Mouse (Mus musculus): ENCODE data around the gene Tulp1. TPM values are rescaled to one million over a fixed set of nuclear protein-coding genes. Genes with fewer than 3 reads are reported as not detected.

The Tulp1 gene
- polyA plus RNA-seq, 1 experiment = 0.27 TPM

- Histone ChIP-seq H3K79me2 (ENCODE audit: control insufficient read depth, insufficient read depth) (peaks cover 20% of the 10 kb centered on the region), H3K79me3 (ENCODE audit: low read depth) (no peaks in the 10 kb centered on the region), H3K36me3 (ENCODE audit: control insufficient read depth, insufficient read depth) (peaks cover 16% of the 10 kb centered on the region), H3K27me3 (ENCODE audit: control insufficient read depth, insufficient read depth, insufficient read length) (no peaks in the 10 kb centered on the region), H3ac (ENCODE audit: control insufficient read depth, insufficient read length, low read depth) (peak overlapping the region; percentile 97), H3K4me3 (ENCODE audit: insufficient read depth, poor library complexity, severe bottlenecking) (peak overlapping the region; percentile 59)
- no peak for TF ChIP-seq CEBPB (IDR thresholded peaks at IDR 0.05; ENCODE audit: low read depth)
Measured at GRCm38 (mm10) chr17:28313880-28314225, 51.2 kb downstream of the Tulp1 start.

GRCm38 (mm10) chr17:28313212-28313879 is 51.7 kb downstream of the Tulp1 start, which contains the start of gene Fance:
Fance (plus strand) TSS chr17:28313519.
- peaks cover 13% of the 10 kb centered on the region for H3K36me3 ChIP-seq (ENCODE audit: control insufficient read depth, insufficient read depth)
- peak within 1 kb of the TSS; percentile 97 for H3ac ChIP-seq (ENCODE audit: control insufficient read depth, insufficient read length, low read depth)
- H3K79me2 ChIP-seq (ENCODE audit: control insufficient read depth, insufficient read depth) = peaks cover 20% of the 10 kb centered on the region
- peak; percentile 28 for TF ChIP-seq MAX (IDR thresholded peaks at IDR 0.05)
- no peak for TF ChIP-seq CEBPB (IDR thresholded peaks at IDR 0.05; ENCODE audit: low read depth)
- H3K4me3 ChIP-seq (ENCODE audit: insufficient read depth, poor library complexity, severe bottlenecking) = peak within 1 kb of the TSS; percentile 59
- no peaks in the 10 kb centered on the region for H3K27me3 ChIP-seq (ENCODE audit: control insufficient read depth, insufficient read depth, insufficient read length)
- no peaks in the 10 kb centered on the region for H3K79me3 ChIP-seq (ENCODE audit: low read depth)

GRCm38 (mm10) chr17:28312232-28313211 is 52.5 kb downstream of the Tulp1 start:
- Histone ChIP-seq H3K79me2 (ENCODE audit: control insufficient read depth, insufficient read depth) (peaks cover 20% of the 10 kb centered on the region), H3ac (ENCODE audit: control insufficient read depth, insufficient read length, low read depth) (no peak overlapping the region), H3K79me3 (ENCODE audit: low read depth) (no peaks in the 10 kb centered on the region), H3K4me3 (ENCODE audit: insufficient read depth, poor library complexity, severe bottlenecking) (peak overlapping the region; percentile 23), H3K36me3 (ENCODE audit: control insufficient read depth, insufficient read depth) (peaks cover 8% of the 10 kb centered on the region), H3K27me3 (ENCODE audit: control insufficient read depth, insufficient read depth, insufficient read length) (no peaks in the 10 kb centered on the region)
- TF ChIP-seq CTCF (IDR thresholded peaks at IDR 0.05; ENCODE audit: control insufficient read depth, insufficient read depth, insufficient read length) (no peak), MYOG (IDR thresholded peaks at IDR 0.05; ENCODE audit: control insufficient read depth, extremely low read depth, insufficient read length) (no peak), USF1 (IDR thresholded peaks at IDR 0.05; ENCODE audit: low read depth) (no peak), MYOD1 (IDR thresholded peaks at IDR 0.05; ENCODE audit: control insufficient read depth, insufficient read length, low read depth) (no peak)

- Histone ChIP-seq H3ac (ENCODE audit: control insufficient read depth, insufficient read length, low read depth) (no peak overlapping the region), H3K4me3 (ENCODE audit: insufficient read depth, poor library complexity, severe bottlenecking) (no peak overlapping the region), H3K79me3 (ENCODE audit: low read depth) (no peaks in the 10 kb centered on the region), H3K27me3 (ENCODE audit: control insufficient read depth, insufficient read depth, insufficient read length) (no peaks in the 10 kb centered on the region), H3K79me2 (ENCODE audit: control insufficient read depth, insufficient read depth) (peaks cover 20% of the 10 kb centered on the region), H3K36me3 (ENCODE audit: control insufficient read depth, insufficient read depth) (no peaks in the 10 kb centered on the region)
- no peak for TF ChIP-seq CEBPB (IDR thresholded peaks at IDR 0.05; ENCODE audit: low read depth)
- no peak for TF ChIP-seq MAX (IDR thresholded peaks at IDR 0.05)
- TF ChIP-seq FOSL1 (IDR thresholded peaks at IDR 0.05; ENCODE audit: insufficient read depth, low read length, poor library complexity, severe bottlenecking) = no peak
- no peak for TF ChIP-seq USF1 (IDR thresholded peaks at IDR 0.05; ENCODE audit: low read depth)
- TF ChIP-seq MYOD1 (IDR thresholded peaks at IDR 0.05; ENCODE audit: control insufficient read depth, insufficient read length, low read depth) = no peak
Measured at GRCm38 (mm10) chr17:28311366-28312132, 53.5 kb downstream of the Tulp1 start.

GRCm38 (mm10) chr17:28310831-28311230 is 54.2 kb downstream of the Tulp1 start:
- H3K27me3 ChIP-seq (ENCODE audit: control insufficient read depth, insufficient read depth, insufficient read length) = no peaks in the 10 kb centered on the region
- H3K79me3 ChIP-seq (ENCODE audit: low read depth) = no peaks in the 10 kb centered on the region
- H3K4me3 ChIP-seq (ENCODE audit: insufficient read depth, poor library complexity, severe bottlenecking) = no peak overlapping the region
- H3ac ChIP-seq (ENCODE audit: control insufficient read depth, insufficient read length, low read depth) = no peak overlapping the region
- H3K79me2 ChIP-seq (ENCODE audit: control insufficient read depth, insufficient read depth) = peaks cover 20% of the 10 kb centered on the region
- H3K36me3 ChIP-seq (ENCODE audit: control insufficient read depth, insufficient read depth) = no peaks in the 10 kb centered on the region
- TF ChIP-seq MAX (IDR thresholded peaks at IDR 0.05) (no peak), CTCF (IDR thresholded peaks at IDR 0.05; ENCODE audit: control insufficient read depth, insufficient read depth, insufficient read length) (no peak), USF1 (IDR thresholded peaks at IDR 0.05; ENCODE audit: low read depth) (no peak), FOSL1 (IDR thresholded peaks at IDR 0.05; ENCODE audit: insufficient read depth, low read length, poor library complexity, severe bottlenecking) (no peak), CEBPB (IDR thresholded peaks at IDR 0.05; ENCODE audit: low read depth) (no peak), MYOD1 (IDR thresholded peaks at IDR 0.05; ENCODE audit: control insufficient read depth, insufficient read length, low read depth) (no peak), MYOG (IDR thresholded peaks at IDR 0.05; ENCODE audit: control insufficient read depth, extremely low read depth, insufficient read length) (no peak)
